Mouse (Mus musculus): ENCODE measurements around the gene Tbc1d8b. TPM values are rescaled to one million over a fixed set of nuclear protein-coding genes. Genes with fewer than 3 reads are reported as not detected.

The Tbc1d8b gene
- polyA plus RNA-seq, 1 experiment from 2014 or later: 0.47 TPM

Other genes starting within 250 kb of the Tbc1d8b start
- gene D330045A20Rik, start 204.6 kb upstream of the Tbc1d8b start, polyA plus RNA-seq (2015; fragmentation: Nextera tagmentation; extraction: Ambion mirVana): 1.0 and 1.1 TPM in 2 replicates
- gene Rnf128, start 121.7 kb upstream of the Tbc1d8b start, polyA plus RNA-seq (2015; fragmentation: Nextera tagmentation; extraction: Ambion mirVana): 5.2 and 18.7 TPM in 2 replicates
- not detected in 2 replicates for gene Gm15013, start 29.5 kb downstream of the Tbc1d8b start, polyA plus RNA-seq (2015; fragmentation: Nextera tagmentation; extraction: Ambion mirVana)
- 0.19 and 0.23 TPM in 2 replicates for gene Ripply1, start 97.4 kb downstream of the Tbc1d8b start, polyA plus RNA-seq (2015; fragmentation: Nextera tagmentation; extraction: Ambion mirVana)
- 0.27 and 1.9 TPM in 2 replicates for gene Cldn2, start 115.8 kb downstream of the Tbc1d8b start, polyA plus RNA-seq (2015; fragmentation: Nextera tagmentation; extraction: Ambion mirVana)
- 4.7 and 5.7 TPM in 2 replicates for gene Morc4, start 186.7 kb downstream of the Tbc1d8b start, polyA plus RNA-seq (2015; fragmentation: Nextera tagmentation; extraction: Ambion mirVana)